Mouse (Mus musculus): ENCODE results near the gene Mta2.
"Not testable (repeated sequence)": the region's sequence is repeated elsewhere in the genome, so short reads cannot be mapped to it uniquely, and the experiment has no call there.

Mta2 gene

GRCm38 (mm10) chr19:8941515-8942217 is at the start of gene Mta2:
Gene Mta2 (plus strand): TSS chr19:8941875.
- peak; percentile 95 for DNase-seq

- DNase-seq: peak; percentile 88
These were observed 48.6 kb upstream of the Mta2 start, which contains the start of gene Ints5 for GRCm38 (mm10) chr19:8892829-8893766. Gene Ints5 (plus strand): TSS chr19:8893005.

GRCm38 (mm10) chr19:8895397-8895960 is 46.2 kb upstream of the Mta2 start:
- no peak for DNase-seq

GRCm38 (mm10) chr19:8896231-8896630 is 45.4 kb upstream of the Mta2 start:
- DNase-seq: not testable (repeated sequence)

- peak; percentile 53 for DNase-seq
These were observed 44.3 kb upstream of the Mta2 start for GRCm38 (mm10) chr19:8897211-8897864.

- peak; percentile 95 for DNase-seq
These were observed 43.7 kb upstream of the Mta2 start, which contains the start of gene Ganab for GRCm38 (mm10) chr19:8897865-8898495. Gene Ganab (plus strand): TSS chr19:8898071.

GRCm38 (mm10) chr19:8898576-8898975 is 43.1 kb upstream of the Mta2 start:
- DNase-seq: no peak

- DNase-seq: no peak
These were observed 42.6 kb upstream of the Mta2 start for GRCm38 (mm10) chr19:8899079-8899478.

- no peak for DNase-seq
These were observed 38.3 kb upstream of the Mta2 start for GRCm38 (mm10) chr19:8903412-8903811.

- no peak for DNase-seq
These were observed 33.1 kb upstream of the Mta2 start for GRCm38 (mm10) chr19:8908531-8908930.

- DNase-seq: no peak
These were observed 29.9 kb upstream of the Mta2 start for GRCm38 (mm10) chr19:8911810-8912209.

- no peak for DNase-seq
These were observed 27.5 kb upstream of the Mta2 start for GRCm38 (mm10) chr19:8914212-8914611.

GRCm38 (mm10) chr19:8919000-8919399 is 22.7 kb upstream of the Mta2 start:
- no peak for DNase-seq

- DNase-seq: no peak
These were observed 22.0 kb upstream of the Mta2 start for GRCm38 (mm10) chr19:8919684-8920072.

- peak; percentile 98 for DNase-seq
These were observed 21.5 kb upstream of the Mta2 start, which contains the start of gene B3gat3 for GRCm38 (mm10) chr19:8920073-8920736. Gene B3gat3 (plus strand): TSS chr19:8920374.

- DNase-seq: peak; percentile 21
These were observed 20.8 kb upstream of the Mta2 start for GRCm38 (mm10) chr19:8920836-8921291.

GRCm38 (mm10) chr19:8921741-8922140 is 19.9 kb upstream of the Mta2 start:
- no peak for DNase-seq

GRCm38 (mm10) chr19:8926766-8927165 is 14.9 kb upstream of the Mta2 start:
- no peak for DNase-seq

- no peak for DNase-seq
These were observed 13.7 kb upstream of the Mta2 start for GRCm38 (mm10) chr19:8927891-8928525.

GRCm38 (mm10) chr19:8928689-8929223 is 12.9 kb upstream of the Mta2 start:
- no peak for DNase-seq

Measured in kidney, adult 18-20 months (tissue).